Mouse (Mus musculus) embryonic stem cell, embryonic (primary cell): ENCODE data around the gene Prelid3b.

Source experiments
- CTCF ChIA-PET, 4 experiments: fragments of 300-600 bp in 2 of 4; fragments of 350-600 bp in 2 of 4; sonication (Branson Sonifier 250); formaldehyde crosslinking; loops; one replicate each; lab custom pipeline; 2022; ENCODE audit warnings: inconsistent platforms in 2 of 4; lab: Charles Lee
- POLR2A ChIA-PET, 4 experiments: fragments of 300-600 bp in 2 of 4; fragments of 350-600 bp in 2 of 4; sonication (Branson Sonifier 250); formaldehyde crosslinking; loops; one replicate each; lab custom pipeline; 2022; ENCODE audit warnings: antibody characterized with exemption in 4 of 4, inconsistent platforms in 1 of 4; lab: Charles Lee

The Prelid3b gene

DNA sequence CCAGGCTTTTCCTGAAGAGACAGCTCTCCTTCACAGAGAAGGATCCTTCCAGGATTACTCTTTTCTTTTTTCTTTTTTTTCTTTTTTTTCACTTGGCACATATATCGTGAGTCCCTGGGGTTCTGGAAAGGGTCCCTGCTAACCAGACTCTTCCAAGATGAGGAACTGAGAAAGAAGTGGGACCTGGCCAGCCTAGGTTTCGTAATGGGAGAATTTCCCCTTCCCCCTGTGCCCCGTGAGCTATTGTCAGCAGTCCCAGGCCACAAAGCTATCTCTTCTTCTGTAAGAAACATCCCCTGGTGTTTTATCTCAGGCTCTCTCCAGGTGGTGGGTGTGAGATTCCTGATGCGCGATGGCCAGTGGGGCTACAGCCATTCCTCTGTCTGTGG is 33.4 kb downstream of the Prelid3b start:
- POLR2A ChIA-PET, result interaction anchor here in 3 of 4 experiments (0.6 to 3.0 kb wide), 4 partner anchors 12 to 235 kb away, joined by 3 to 15 read pairs (median 4); partner anchors contain the start of gene Atp5e (in 1 of the 3)
- CTCF ChIA-PET, result interaction anchor here in 1 of 4 experiments (0.6 kb wide), 1 partner anchor 33 kb away, joined by 5 read pairs; no protein-coding TSS in a partner anchor

- CTCF ChIA-PET, result interaction anchor here in 2 of 4 experiments (0.5 to 0.6 kb wide), 2 partner anchors 33 to 1666 kb away, joined by 3 to 5 read pairs; no protein-coding TSS in a partner anchor
These were observed 34.0 kb downstream of the Prelid3b start, which contains the start of gene Ctsz for GRCm38 (mm10) chr2:174438737-174439449. Gene Ctsz (minus strand): TSS chr2:174439039.

GRCm38 (mm10) chr2:174438181-174438580 is 34.7 kb downstream of the Prelid3b start:
- ChIA-PET CTCF (interaction anchor here in 1 of 4 experiments (0.5 kb wide), 1 partner anchor 1666 kb away, joined by 3 read pairs; no protein-coding TSS in a partner anchor), POLR2A (interaction anchor here (0.6 to 3.0 kb wide), 8 partner anchors 10 to 1138 kb away, joined by 3 to 15 read pairs (median 3); partner anchors contain the start of gene Atp5e (in 2 of the 4))

More at GRCm38 (mm10) chr2:174438737-174439449, 34.0 kb downstream of the Prelid3b start, which contains the start of gene Ctsz:
- POLR2A ChIA-PET, result interaction anchor here (0.6 to 3.0 kb wide), 9 partner anchors 11 to 236 kb away, joined by 3 to 15 read pairs (median 3); partner anchors contain the start of gene Atp5e (in 2 of the 4)

DNA sequence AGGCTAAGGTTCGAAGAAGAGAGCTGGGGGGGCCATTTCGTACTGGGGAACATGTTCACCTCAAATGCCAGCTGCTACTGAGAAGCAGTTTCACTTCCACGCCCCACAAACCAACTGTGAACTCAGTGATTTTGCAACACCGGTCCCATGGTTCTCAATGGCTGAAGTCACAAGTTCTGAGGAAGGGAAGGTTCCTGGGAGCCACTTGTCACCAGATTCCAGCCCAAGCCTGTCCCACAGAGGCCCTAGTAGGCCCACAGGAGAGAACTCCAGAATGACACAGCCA is 35.2 kb downstream of the Prelid3b start:
- POLR2A ChIA-PET, result interaction anchor here in 2 of 4 experiments (0.6 to 3.0 kb wide), 5 partner anchors 10 to 1137 kb away, joined by 3 to 15 read pairs (median 4); partner anchors contain the start of gene Atp5e (in 1 of the 2)

DNA sequence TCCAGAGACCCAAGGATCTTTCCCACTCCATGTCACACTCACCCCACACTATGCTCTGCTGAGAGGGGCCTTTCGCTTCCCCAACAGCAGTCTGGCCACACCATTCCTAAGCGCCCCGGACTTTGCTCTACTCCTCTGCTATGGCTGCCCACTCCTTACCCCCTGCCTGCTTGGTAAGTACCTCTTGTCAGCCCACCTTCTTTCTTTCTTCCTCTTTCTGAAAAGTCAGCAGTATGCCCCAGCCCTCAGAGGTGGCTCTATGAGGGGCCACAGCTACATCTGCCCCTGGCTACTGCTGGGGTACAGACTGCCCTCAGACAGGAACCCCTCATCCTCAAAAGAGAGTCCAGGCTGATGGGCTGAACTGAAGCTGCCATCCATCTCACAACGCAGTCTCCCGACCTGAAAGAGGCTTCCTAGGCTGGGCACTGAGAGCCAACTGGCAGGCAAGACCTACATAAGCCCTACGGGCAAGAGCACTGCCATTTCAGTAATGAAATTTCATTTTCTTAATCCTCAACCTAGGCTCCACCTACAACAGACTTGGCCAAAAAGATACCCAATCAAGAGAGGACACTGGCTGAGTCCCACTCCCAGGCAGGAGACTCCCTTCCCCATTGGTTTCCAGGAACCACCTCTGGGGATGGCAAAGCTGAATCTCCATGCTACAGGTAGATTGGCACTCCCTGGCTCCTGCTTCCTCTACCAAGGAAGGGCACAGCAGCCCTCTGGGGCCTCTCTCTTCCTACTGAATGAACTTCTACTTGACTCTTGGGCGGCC is 35.8 kb downstream of the Prelid3b start:
- ChIA-PET CTCF (no interaction called here), POLR2A (interaction anchor here in 2 of 4 experiments (0.6 to 3.0 kb wide), 5 partner anchors 9 to 1137 kb away, joined by 3 to 15 read pairs (median 4); partner anchors contain the start of gene Atp5e (in 1 of the 2))

More for the DNA sequence above, 35.2 kb downstream of the Prelid3b start:
- CTCF ChIA-PET, result no interaction called here

DNA sequence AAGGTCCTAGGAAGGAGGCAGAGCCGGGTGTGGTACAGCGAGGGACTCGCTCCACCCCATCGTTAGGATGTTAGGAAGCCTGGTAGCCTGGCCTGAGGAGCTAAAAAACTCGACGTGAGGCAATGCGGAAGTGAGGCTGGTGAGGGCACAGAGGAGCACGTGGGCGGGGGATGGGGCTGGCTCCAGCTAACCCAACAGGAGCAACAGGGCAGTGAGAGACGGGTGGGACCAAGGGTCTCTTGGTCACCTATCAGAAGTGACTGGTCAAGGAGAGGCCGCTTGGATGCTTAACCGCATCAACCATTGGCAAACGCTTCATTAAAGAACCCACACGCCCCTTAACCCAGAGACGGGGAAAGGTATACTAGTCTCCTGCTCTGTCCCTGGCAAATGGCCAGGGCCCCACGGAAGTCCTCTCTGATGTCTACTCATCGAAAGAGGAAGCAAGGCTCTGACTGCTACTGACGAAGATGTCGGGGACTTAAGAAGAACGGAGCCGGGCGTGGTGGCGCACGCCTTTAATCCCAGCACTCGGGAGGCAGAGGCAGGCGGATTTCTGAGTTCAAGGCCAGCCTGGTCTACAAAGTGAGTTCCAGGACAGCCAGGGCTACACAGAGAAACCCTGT is 36.7 kb downstream of the Prelid3b start:
- ChIA-PET CTCF (interaction anchor here in 1 of 4 experiments (0.6 kb wide), 1 partner anchor 152 kb away, joined by 3 read pairs; the partner anchor contains the start of gene Gnas), POLR2A (no interaction called here)

- ChIA-PET CTCF (interaction anchor here in 1 of 4 experiments (0.6 kb wide), 1 partner anchor 1744 kb away, joined by 11 read pairs; no protein-coding TSS in a partner anchor), POLR2A (interaction anchor here in 1 of 4 experiments (1.3 to 1.4 kb wide), 2 partner anchors 13 to 107 kb away, joined by 3 to 4 read pairs; no protein-coding TSS in a partner anchor)
These were observed 37.9 kb downstream of the Prelid3b start for GRCm38 (mm10) chr2:174434943-174435342.

DNA sequence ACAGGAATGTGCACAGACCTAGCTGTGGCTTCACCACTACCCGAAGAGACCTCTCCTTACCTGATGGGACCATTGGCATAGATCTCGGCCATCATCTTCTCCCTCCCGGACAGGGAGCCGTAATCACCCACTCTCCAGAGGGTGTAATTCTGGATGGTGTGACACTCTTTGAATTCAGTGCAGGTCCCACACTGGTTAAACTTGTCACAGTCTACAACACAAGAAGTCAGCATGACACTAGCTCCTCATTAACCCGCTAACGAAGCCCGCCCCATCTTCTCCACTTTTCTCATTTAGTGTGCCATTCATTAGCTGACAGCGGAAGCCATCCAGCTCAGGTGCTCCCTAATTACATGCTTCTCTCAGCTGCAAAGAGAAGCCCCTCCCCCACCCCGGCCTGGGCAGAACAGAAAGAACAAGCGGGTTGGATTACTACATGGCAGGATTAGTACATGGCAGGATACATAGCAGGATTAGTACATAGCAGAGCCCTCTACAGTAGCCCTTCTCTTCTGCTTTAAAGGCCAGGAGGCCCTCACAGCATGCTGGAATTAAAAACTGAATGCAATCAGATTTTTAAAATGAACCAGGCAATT is 43.8 kb downstream of the Prelid3b start:
- ChIA-PET CTCF (no interaction called here), POLR2A (interaction anchor here in 2 of 4 experiments (1.7 to 5.2 kb wide), 5 partner anchors 9 to 28 kb away, joined by 4 to 21 read pairs (median 4); partner anchors contain the start of genes Ctsz (in 1 of the 2), Nelfcd (in 1 of the 2) and Tubb1 (in 1 of the 2))

GRCm38 (mm10) chr2:174428076-174428835 is 44.6 kb downstream of the Prelid3b start:
- CTCF ChIA-PET, result no interaction called here
- POLR2A ChIA-PET, result interaction anchor here in 2 of 4 experiments (0.9 to 5.2 kb wide), 10 partner anchors 10 to 132 kb away, joined by 3 to 21 read pairs (median 4); partner anchors contain the start of genes Ctsz (in 2 of the 2), Nelfcd (in 1 of the 2) and Tubb1 (in 1 of the 2)

DNA sequence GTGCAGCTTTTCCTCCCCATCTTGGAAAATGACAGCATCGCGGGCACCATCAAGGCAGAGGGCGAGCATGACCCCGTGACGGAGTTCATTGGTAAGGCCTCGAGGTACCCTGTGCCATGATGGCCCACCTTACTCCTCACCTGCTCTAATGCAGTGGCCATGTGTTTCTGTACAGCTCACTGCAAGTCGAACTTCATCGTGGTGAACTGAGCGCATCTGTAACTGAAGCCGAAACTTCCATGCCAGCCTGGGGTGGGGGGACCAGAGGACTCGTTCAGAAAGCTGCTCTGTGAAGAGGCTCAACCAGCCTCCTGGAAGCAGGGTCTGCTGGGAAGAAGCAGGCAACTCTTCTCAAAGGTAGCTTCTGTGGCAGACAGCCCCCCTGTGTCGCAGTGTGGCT is 46.0 kb downstream of the Prelid3b start:
- CTCF ChIA-PET, result interaction anchor here in 1 of 4 experiments (0.6 kb wide), 1 partner anchor 1366 kb away, joined by 3 read pairs; no protein-coding TSS in a partner anchor
- POLR2A ChIA-PET, result interaction anchor here (0.5 to 5.2 kb wide), 10 partner anchors 9 to 93 kb away, joined by 3 to 21 read pairs (median 4); partner anchors contain the start of genes Ctsz (in 3 of the 4), Atp5e (in 1 of the 4) and Tubb1 (in 1 of the 4)

- POLR2A ChIA-PET, result interaction anchor here in 1 of 4 experiments (5.2 kb wide), 1 partner anchor 7 kb away, joined by 21 read pairs; no protein-coding TSS in a partner anchor
- CTCF ChIA-PET, result no interaction called here
These were observed 48.4 kb downstream of the Prelid3b start for GRCm38 (mm10) chr2:174424301-174425085.

DNA sequence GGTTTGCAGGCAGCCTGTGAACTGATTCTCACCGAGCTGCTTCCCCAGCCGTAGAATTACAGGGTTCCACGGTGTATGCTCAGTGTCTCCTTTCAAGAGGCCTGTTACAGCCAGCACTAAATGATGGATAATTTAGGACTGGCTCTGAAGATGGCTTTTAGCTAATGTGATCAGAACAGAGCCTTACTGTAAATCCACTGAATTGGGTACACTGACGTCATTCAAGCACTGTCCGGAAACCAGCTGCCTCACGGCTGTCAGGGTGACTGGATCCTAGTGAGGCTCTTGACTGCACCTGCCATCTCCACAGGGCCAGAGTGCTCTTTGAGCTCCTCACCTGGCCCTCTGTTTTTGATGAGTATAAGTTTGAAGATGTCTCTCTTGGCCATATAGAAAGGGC is 51.8 kb downstream of the Prelid3b start:
- ChIA-PET CTCF (interaction anchor here in 1 of 4 experiments (0.6 kb wide), 1 partner anchor 12 kb away, joined by 3 read pairs; no protein-coding TSS in a partner anchor), POLR2A (interaction anchor here in 3 of 4 experiments (1.0 to 1.4 kb wide), 4 partner anchors 9 to 101 kb away, joined by 3 read pairs; no protein-coding TSS in a partner anchor)

DNA sequence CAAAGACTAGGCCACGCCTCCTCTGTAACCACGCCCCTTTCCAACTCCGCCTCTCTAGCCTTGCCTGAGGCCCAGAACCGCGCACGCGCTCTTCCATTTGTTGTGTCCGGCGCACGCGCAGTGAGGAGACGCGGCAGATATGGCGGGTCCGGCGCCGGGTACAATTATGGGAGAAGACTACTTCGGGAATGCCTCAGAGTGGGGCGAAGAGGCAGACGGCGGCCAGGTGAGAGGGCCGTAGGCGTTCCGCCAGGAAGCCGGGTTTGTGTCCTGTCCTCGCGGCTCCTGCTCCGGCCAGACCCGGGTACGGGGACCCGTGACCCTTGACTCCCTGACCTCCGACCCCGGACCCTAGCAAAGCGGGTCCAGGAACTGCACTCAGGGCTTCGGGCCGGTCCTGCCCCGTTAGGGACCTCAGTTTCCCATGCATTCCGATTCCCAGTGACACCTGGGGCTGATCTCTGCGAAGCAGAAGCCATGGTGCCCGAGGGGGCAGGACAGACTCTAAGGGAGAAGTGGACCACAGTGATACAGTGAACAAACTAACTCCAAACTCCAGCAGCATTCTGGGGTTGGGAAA is 57.1 kb downstream of the Prelid3b start, which contains the start of gene Nelfcd:
TSS of gene Nelfcd (plus strand) at position 74 of the 580 bp plus-strand sequence.
- ChIA-PET CTCF (interaction anchor here in 3 of 4 experiments (0.6 to 0.7 kb wide), 6 partner anchors 15 to 1445 kb away, joined by 3 to 9 read pairs (median 4); no protein-coding TSS in a partner anchor), POLR2A (interaction anchor here in 2 of 4 experiments (0.7 to 1.6 kb wide), 6 partner anchors 13 to 1199 kb away, joined by 3 to 4 read pairs (median 4); partner anchors contain the start of gene Atp5e (in 1 of the 2))
